Mouse (Mus musculus): ENCODE measurements around the gene Gm5269.

GRCm38 (mm10) chr1:45890173-45890572, at the start of gene Gm5269:
- TF ChIP-seq CTCF (IDR thresholded peaks at IDR 0.05; ENCODE audit: low read depth, low read length) (no peak), POLR2A (IDR thresholded peaks at IDR 0.05; ENCODE audit: extremely low read depth, insufficient read depth, low read length) (no peak)

All from liver, adult 2 months (tissue).